Mouse (Mus musculus) olfactory bulb, adult 2 months (tissue): ENCODE measurements around the gene Ercc5.

Experiments
- CTCF ChIP-seq: fragments of 200-500 bp; IDR thresholded peaks from 2 replicates; pipeline ENCODE4 v1.5.1; 2012; ENCODE audit warnings: low read depth, mild to moderate bottlenecking, low read length, moderate library complexity; ENCODE audit not compliant: insufficient read depth
- POLR2A ChIP-seq: fragments of 200-500 bp; IDR thresholded peaks from 2 replicates; pipeline ENCODE4 v1.6.1; 2012; ENCODE audit warnings: mild to moderate bottlenecking, low read depth, low read length, moderate library complexity; ENCODE audit not compliant: insufficient read depth

- TF ChIP-seq CTCF: no peak
- no peak for TF ChIP-seq POLR2A
Observed at GRCm38 (mm10) chr1:44129929-44130581, 17.5 kb upstream of the Ercc5 start.
